Mouse (Mus musculus): ENCODE measurements around the gene Ugt1a9. TPM values are rescaled to one million over a fixed set of nuclear protein-coding genes. Genes with fewer than 3 reads are reported as not detected.

Gene Ugt1a9
- polyA plus RNA-seq, 1 experiment = not detected

DNA sequence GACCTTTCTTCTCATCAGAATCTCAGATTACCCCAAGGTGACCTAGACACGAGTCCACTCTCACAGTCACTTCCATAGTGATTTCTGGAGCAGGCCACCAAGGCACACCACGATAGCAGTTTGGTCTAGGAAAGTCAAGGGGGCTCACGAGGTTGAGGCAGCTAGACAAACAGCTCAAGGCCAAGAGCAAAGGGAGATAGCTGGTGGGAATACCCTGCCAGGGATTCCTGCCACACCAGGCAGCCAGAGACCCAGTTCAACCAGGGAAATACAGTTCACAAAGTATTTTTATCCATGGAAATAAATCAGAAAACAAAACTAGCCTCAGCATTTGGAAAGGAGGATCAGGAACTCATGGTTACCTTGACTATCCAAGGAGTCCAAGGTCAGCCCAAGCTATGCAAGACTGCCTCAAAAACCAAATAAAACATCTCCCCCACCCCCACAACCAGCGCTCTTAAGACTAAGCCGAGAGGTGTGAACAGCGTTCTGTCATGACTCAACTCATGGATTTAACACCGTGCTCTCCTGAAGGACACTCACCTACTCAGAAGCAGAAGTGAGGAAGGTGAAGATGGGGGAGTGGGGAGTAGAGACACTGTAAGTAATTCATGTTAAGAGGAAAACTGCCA lies 193.8 kb downstream of the Ugt1a9 start:
- Histone ChIP-seq H3K27ac (ENCODE audit: control insufficient read depth, insufficient read depth, low read depth, low read length, poor library complexity) (no peak overlapping the region), H3K4me1 (ENCODE audit: control insufficient read depth, insufficient read depth, low read length) (peaks cover 18% of the 10 kb centered on the region), H3K4me3 (replicated peaks; ENCODE audit: control insufficient read depth, low read depth, low read length) (no peak overlapping the region)
- 86% methylated on average over 7 of the region's 7 CpGs for WGBS
- TF ChIP-seq CTCF (IDR thresholded peaks at IDR 0.05; ENCODE audit: control insufficient read depth, insufficient read depth, low read length) (no peak), POLR2A (IDR thresholded peaks at IDR 0.05; ENCODE audit: borderline replicate concordance, control insufficient read depth, low read depth, low read length) (no peak)

DNA sequence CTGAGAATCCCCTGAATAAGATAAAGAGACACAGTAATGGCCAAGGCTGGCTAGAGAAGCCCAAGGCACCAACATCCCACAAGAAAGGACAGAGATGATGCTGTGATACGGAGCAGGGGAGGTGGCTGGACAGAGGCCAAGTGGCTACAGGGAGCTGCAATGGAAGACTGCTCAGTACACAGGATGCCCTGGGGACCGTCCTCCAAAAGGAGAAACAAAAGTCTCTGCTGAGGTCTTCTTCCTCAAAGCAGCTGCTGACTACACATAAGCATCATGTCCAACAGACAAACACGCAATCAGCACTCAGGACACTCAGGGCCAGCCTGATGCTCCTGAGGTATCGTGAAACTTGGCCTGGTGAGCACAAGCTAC lies 194.3 kb downstream of the Ugt1a9 start:
- 73% methylated on average over 4 of the region's 4 CpGs for WGBS
- Histone ChIP-seq H3K4me3 (replicated peaks; ENCODE audit: control insufficient read depth, low read depth, low read length) (no peak overlapping the region), H3K4me1 (ENCODE audit: control insufficient read depth, insufficient read depth, low read length) (peaks cover 14% of the 10 kb centered on the region), H3K27ac (ENCODE audit: control insufficient read depth, insufficient read depth, low read depth, low read length, poor library complexity) (no peak overlapping the region)
- TF ChIP-seq POLR2A (IDR thresholded peaks at IDR 0.05; ENCODE audit: borderline replicate concordance, control insufficient read depth, low read depth, low read length) = no peak

DNA sequence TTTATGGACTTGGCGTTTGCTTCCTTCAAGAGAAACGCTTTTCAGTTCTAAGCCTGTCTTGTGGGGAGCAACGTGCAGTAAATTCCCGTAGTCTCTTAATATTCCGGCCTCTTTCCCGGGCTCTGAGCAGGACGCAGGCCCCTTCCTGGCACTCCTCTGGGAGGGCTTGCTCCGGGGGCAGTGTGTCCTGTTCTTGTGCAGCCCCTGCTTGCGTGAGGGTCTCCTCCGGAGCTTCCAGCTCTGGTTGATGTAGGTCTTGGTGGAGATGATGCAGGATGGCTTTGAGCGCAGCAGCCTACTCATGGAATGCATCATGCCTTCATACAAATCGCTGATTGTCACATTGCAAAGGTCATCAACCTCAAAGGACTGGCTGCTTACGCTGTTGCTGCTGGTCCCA lies 195.5 kb downstream of the Ugt1a9 start:
- no peak overlapping the region for H3K4me3 ChIP-seq (replicated peaks; ENCODE audit: control insufficient read depth, low read depth, low read length)
- TF ChIP-seq CTCF (IDR thresholded peaks at IDR 0.05; ENCODE audit: control insufficient read depth, insufficient read depth, low read length) = no peak
- TF ChIP-seq POLR2A (IDR thresholded peaks at IDR 0.05; ENCODE audit: borderline replicate concordance, control insufficient read depth, low read depth, low read length) = no peak
- WGBS = 87% methylated on average over 13 of the region's 13 CpGs
- no peak overlapping the region for H3K27ac ChIP-seq (ENCODE audit: control insufficient read depth, insufficient read depth, low read depth, low read length, poor library complexity)
- peaks cover 9% of the 10 kb centered on the region for H3K4me1 ChIP-seq (ENCODE audit: control insufficient read depth, insufficient read depth, low read length)

DNA sequence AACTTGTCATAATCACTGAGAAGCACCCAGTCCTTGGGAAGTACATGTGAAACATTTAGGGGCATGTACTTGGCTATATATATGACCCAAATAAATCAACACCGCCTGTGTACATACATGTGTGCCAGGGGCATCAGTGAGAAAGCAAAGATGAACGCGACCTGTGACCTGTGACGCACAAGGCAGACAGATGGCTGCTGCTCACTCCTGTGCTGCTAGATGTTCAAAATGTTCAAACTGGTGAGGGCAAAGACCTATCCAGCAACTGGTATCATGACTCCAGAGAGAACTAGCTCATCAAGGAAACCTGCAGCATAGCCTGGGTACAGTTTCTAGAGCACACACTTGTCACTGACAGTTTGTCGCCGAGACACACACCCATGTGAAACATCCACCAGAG lies 196.9 kb downstream of the Ugt1a9 start:
- Histone ChIP-seq H3K4me1 (ENCODE audit: control insufficient read depth, insufficient read depth, low read length) (peaks cover 5% of the 10 kb centered on the region), H3K27ac (ENCODE audit: control insufficient read depth, insufficient read depth, low read depth, low read length, poor library complexity) (no peak overlapping the region), H3K4me3 (replicated peaks; ENCODE audit: control insufficient read depth, low read depth, low read length) (no peak overlapping the region)
- TF ChIP-seq POLR2A (IDR thresholded peaks at IDR 0.05; ENCODE audit: borderline replicate concordance, control insufficient read depth, low read depth, low read length) = no peak
- no peak for TF ChIP-seq CTCF (IDR thresholded peaks at IDR 0.05; ENCODE audit: control insufficient read depth, insufficient read depth, low read length)
- 89% methylated on average over 6 of the region's 6 CpGs for WGBS

DNA sequence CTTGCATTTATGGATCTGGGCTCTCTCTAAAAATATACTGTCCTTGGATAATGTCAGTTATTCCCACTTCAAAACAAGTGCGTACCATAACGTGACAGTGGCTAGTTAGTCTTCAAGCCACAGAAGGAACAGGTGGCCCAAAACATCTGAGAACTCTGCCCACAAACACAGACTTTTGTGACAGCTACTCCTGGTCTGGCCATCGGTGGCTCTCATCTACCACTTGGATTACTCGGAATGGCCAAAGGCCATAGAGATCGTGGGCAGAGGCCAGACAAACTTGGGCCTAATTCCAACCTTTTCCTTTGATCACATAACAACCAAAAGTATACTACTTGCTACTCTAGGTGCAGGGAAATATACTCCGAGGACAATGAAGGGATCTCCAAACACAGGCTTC lies 197.5 kb downstream of the Ugt1a9 start:
- 81% methylated on average over 6 of the region's 6 CpGs for WGBS
- H3K4me3 ChIP-seq (replicated peaks; ENCODE audit: control insufficient read depth, low read depth, low read length) = no peak overlapping the region
- H3K4me1 ChIP-seq (ENCODE audit: control insufficient read depth, insufficient read depth, low read length) = peaks cover 5% of the 10 kb centered on the region
- TF ChIP-seq CTCF (IDR thresholded peaks at IDR 0.05; ENCODE audit: control insufficient read depth, insufficient read depth, low read length) = no peak
- no peak for TF ChIP-seq POLR2A (IDR thresholded peaks at IDR 0.05; ENCODE audit: borderline replicate concordance, control insufficient read depth, low read depth, low read length)
- H3K27ac ChIP-seq (ENCODE audit: control insufficient read depth, insufficient read depth, low read depth, low read length, poor library complexity) = no peak overlapping the region

Other genes with a start within 250 kb of the Ugt1a9 start
- gene Dgkd, start 217.5 kb upstream of the Ugt1a9 start, polyA plus RNA-seq (2011; ENCODE audit: insufficient read depth, insufficient read length, low replicate concordance, missing spikeins) = 33.5 and 56.0 TPM in 2 replicates
- 4.0 and 4.6 TPM in 2 replicates for gene Usp40, start 62.2 kb upstream of the Ugt1a9 start, polyA plus RNA-seq (2011; ENCODE audit: insufficient read depth, insufficient read length, low replicate concordance, missing spikeins)
- gene Ugt1a10, start 15.4 kb upstream of the Ugt1a9 start, polyA plus RNA-seq (2011; ENCODE audit: insufficient read depth, insufficient read length, low replicate concordance, missing spikeins) = not detected in 2 replicates
- not detected in 2 replicates for gene Ugt1a8, start 17.0 kb downstream of the Ugt1a9 start, polyA plus RNA-seq (2011; ENCODE audit: insufficient read depth, insufficient read length, low replicate concordance, missing spikeins)
- gene Ugt1a7c, start 24.3 kb downstream of the Ugt1a9 start, polyA plus RNA-seq (2011; ENCODE audit: insufficient read depth, insufficient read length, low replicate concordance, missing spikeins) = 3.8 TPM in 1 of 2 replicates, not detected in the other
- gene Ugt1a6b, start 32.5 kb downstream of the Ugt1a9 start, polyA plus RNA-seq (2011; ENCODE audit: insufficient read depth, insufficient read length, low replicate concordance, missing spikeins) = 1.1 and 6.5 TPM in 2 replicates
- 1.0 TPM in 1 of 2 replicates, not detected in the other for gene Ugt1a6a, start 64.0 kb downstream of the Ugt1a9 start, polyA plus RNA-seq (2011; ENCODE audit: insufficient read depth, insufficient read length, low replicate concordance, missing spikeins)
- gene Ugt1a5, start 95.2 kb downstream of the Ugt1a9 start, polyA plus RNA-seq (2011; ENCODE audit: insufficient read depth, insufficient read length, low replicate concordance, missing spikeins) = 4.0 TPM in 1 of 2 replicates, not detected in the other
- gene Ugt1a2, start 129.8 kb downstream of the Ugt1a9 start, polyA plus RNA-seq (2011; ENCODE audit: insufficient read depth, insufficient read length, low replicate concordance, missing spikeins) = 5.8 and 6.3 TPM in 2 replicates
- 10.2 and 12.8 TPM in 2 replicates for gene Dnajb3, start 135.0 kb downstream of the Ugt1a9 start, polyA plus RNA-seq (2011; ENCODE audit: insufficient read depth, insufficient read length, low replicate concordance, missing spikeins)
- 1.8 TPM in 1 of 2 replicates, not detected in the other for gene Ugt1a1, start 141.2 kb downstream of the Ugt1a9 start, polyA plus RNA-seq (2011; ENCODE audit: insufficient read depth, insufficient read length, low replicate concordance, missing spikeins)
- gene Mroh2a, start 156.2 kb downstream of the Ugt1a9 start, polyA plus RNA-seq (2011; ENCODE audit: insufficient read depth, insufficient read length, low replicate concordance, missing spikeins) = 3.9 and 4.5 TPM in 2 replicates
- 66.8 and 135 TPM in 2 replicates for gene Hjurp, start 206.8 kb downstream of the Ugt1a9 start, polyA plus RNA-seq (2011; ENCODE audit: insufficient read depth, insufficient read length, low replicate concordance, missing spikeins)
- not detected in 2 replicates for gene Trpm8, start 206.9 kb downstream of the Ugt1a9 start, polyA plus RNA-seq (2011; ENCODE audit: insufficient read depth, insufficient read length, low replicate concordance, missing spikeins)